Mouse (Mus musculus) megakaryocyte, embryonic 14.5 days (primary cell): Measurements from ENCODE around the gene Pde4d.

Source experiments
- FLI1 ChIP-seq: IDR thresholded peaks from 2 replicates; pipeline ENCODE4 v1.6.1; 2012; ENCODE audit warnings: low read length, inconsistent platforms, mixed read lengths
- GATA1 ChIP-seq: IDR thresholded peaks from 3 replicates; pipeline ENCODE4 v1.6.1; 2012; ENCODE audit warnings: mixed read lengths, low read length, inconsistent platforms, borderline replicate concordance

DNA sequence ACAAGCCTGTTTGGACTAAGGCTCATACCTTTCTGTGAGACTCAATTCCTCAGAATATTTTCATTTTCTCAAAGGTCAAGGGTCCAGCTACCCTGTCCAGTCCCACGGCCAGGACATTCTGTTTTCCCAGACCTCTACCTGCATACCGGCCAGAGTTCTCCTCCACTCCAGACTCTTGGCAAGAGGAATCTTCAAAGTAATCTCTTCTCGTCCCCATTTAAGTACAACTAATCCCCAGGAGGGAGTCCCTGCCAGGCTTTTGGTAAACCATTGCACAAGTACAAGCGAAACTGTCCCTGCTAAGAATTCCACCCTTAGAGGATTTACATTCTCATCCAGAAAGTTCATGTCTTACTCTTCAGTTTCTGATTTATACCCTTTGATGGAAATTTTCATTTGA lies 1128.2 kb downstream of the Pde4d start:
- no peak for TF ChIP-seq FLI1
- no peak for TF ChIP-seq GATA1
